Mouse (Mus musculus): ENCODE data around the gene Katnal1. TPM values are rescaled to one million over a fixed set of nuclear protein-coding genes. Genes with fewer than 3 reads are reported as not detected.

The Katnal1 gene
- total RNA-seq (2012; rRNA removed): 13.6 and 14.8 TPM in 2 replicates
- polyA plus RNA-seq (2012; ENCODE audit: insufficient read depth in 1 of 2, insufficient read length in 2 of 2, low read depth in 1 of 2, low replicate concordance in 2 of 2, missing spikeins in 1 of 2): 10 to 100 TPM in 1 of 2 experiments, not detected in 1; 12.8 TPM

DNA sequence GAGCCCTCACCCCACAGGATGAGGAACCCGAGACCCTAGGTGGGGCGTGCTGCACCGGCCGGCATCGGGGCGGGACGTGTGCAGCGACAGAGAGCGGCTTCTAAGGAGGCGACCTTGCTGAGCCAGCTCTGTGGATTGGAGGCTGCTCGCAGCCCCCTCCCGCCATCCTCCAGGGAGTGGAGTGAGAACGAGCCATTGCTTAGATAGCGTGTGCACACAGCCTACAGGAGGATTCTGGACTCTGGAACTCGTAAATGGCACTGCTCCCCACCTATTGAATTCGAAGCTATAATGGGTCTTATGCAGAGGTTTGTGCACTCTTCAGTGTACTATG, at the start of gene Katnal1:
Katnal1 (minus strand) TSS at position 205 of the 334 bp plus-strand sequence.
- Histone ChIP-seq H3K36me3 (ENCODE audit: control insufficient read depth in 1 of 2, insufficient read depth in 2 of 2, low read length in 2 of 2) (peaks cover 0 to 29% of the 10 kb centered on the region in 2 experiments; a peak in 2 of 4 replicates), H3K4me1 (ENCODE audit: control insufficient read depth in 1 of 2, insufficient read depth in 2 of 2, low read length in 2 of 2) (peaks cover 9 to 24% of the 10 kb centered on the region in 2 experiments), H3K79me2 (ENCODE audit: control insufficient read depth, insufficient read depth, low read length, poor library complexity) (peaks cover 16% of the 10 kb centered on the region), H3K9me3 (replicated peaks; ENCODE audit: insufficient read depth, low read length) (no peaks in the 10 kb centered on the region), H3K9ac (ENCODE audit: control insufficient read depth, low read depth, low read length, poor library complexity, severe bottlenecking) (peak within 1 kb of the TSS; percentile 93), H3K27ac (ENCODE audit: control insufficient read depth, low read depth, low read length) (peak within 1 kb of the TSS; percentile 94), H3K27me3 (ENCODE audit: control insufficient read depth in 1 of 2, insufficient read depth in 2 of 2, low read length in 2 of 2) (no peaks in the 10 kb centered on the region), H3K4me3 (ENCODE audit: control insufficient read depth in 1 of 2, insufficient read depth in 1 of 2, low read depth in 2 of 2, low read length in 2 of 2) (peak within 1 kb of the TSS; percentile 71 to 94)
- no peak for DNase-seq (ENCODE audit: low read depth, low spot score)
- TF ChIP-seq MYC (IDR thresholded peaks at IDR 0.05; ENCODE audit: low read depth, low read length) (no peak), JUND (IDR thresholded peaks at IDR 0.05; ENCODE audit: low read depth, low read length) (no peak), MAZ (IDR thresholded peaks at IDR 0.05; ENCODE audit: low read depth, low read length) (peak; percentile 1; the same call in 1 of the 2 replicates), USF2 (IDR thresholded peaks at IDR 0.05; ENCODE audit: borderline replicate concordance in 1 of 2, insufficient read depth in 1 of 2, low read depth in 1 of 2, low read length in 2 of 2) (no peak), POLR2AphosphoS5 (IDR thresholded peaks at IDR 0.05; ENCODE audit: borderline replicate concordance, low read depth, low read length) (no peak; the same call in 1 of the 2 replicates), E2F4 (IDR thresholded peaks at IDR 0.05; ENCODE audit: borderline replicate concordance, low read depth, low read length) (no peak), GATA1 (IDR thresholded peaks at IDR 0.05; ENCODE audit: low read depth, low read length) (no peak), NRF1 (IDR thresholded peaks at IDR 0.05; ENCODE audit: insufficient read depth, low read depth, low read length, poor library complexity, severe bottlenecking) (no peak)

DNA sequence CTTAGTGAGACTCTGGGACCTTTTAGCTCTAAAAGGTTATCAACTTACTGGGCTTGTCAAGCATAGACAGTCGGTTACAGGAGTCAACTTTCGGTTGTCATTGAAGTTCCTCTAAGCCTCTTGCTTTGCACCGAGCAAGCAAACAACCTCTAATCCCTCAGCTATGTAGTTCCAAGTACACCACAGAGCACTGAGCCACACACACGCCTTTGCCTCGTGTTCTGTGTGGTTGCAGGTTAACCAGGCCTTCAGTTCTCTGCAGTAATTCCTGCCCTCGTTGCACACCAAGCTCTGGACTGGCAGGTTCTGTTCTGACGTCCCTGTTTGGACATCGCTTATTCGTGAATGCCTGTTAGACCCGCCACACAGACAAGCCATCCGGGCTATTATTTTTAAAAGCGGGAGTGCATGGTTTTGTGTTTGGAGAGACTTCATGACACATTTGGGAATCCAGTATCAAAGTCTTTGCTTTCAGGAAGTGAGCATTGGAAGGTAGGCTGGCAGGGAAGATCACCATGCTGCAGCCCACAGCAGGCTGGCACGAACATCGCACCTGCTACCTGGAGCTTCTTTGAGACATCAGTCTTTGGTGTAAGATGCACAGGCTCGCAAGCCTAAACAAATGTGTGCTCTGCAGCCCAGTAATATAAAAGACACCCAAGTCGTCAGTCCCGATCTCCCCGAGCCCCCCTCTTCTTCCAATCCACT, 49.5 kb upstream of the Katnal1 start:
- Histone ChIP-seq H3K27ac (ENCODE audit: control insufficient read depth, low read depth, low read length) (no peak overlapping the region), H3K27me3 (ENCODE audit: control insufficient read depth in 1 of 2, insufficient read depth in 2 of 2, low read length in 2 of 2) (no peaks in the 10 kb centered on the region), H3K9me3 (replicated peaks; ENCODE audit: insufficient read depth, low read length) (no peaks in the 10 kb centered on the region), H3K4me3 (ENCODE audit: control insufficient read depth in 1 of 2, insufficient read depth in 1 of 2, low read depth in 2 of 2, low read length in 2 of 2) (no peak overlapping the region), H3K4me1 (ENCODE audit: control insufficient read depth in 1 of 2, insufficient read depth in 2 of 2, low read length in 2 of 2) (no peaks in the 10 kb centered on the region), H3K79me2 (ENCODE audit: control insufficient read depth, insufficient read depth, low read length, poor library complexity) (no peaks in the 10 kb centered on the region), H3K36me3 (ENCODE audit: control insufficient read depth in 1 of 2, insufficient read depth in 2 of 2, low read length in 2 of 2) (no peaks in the 10 kb centered on the region), H3K9ac (ENCODE audit: control insufficient read depth, low read depth, low read length, poor library complexity, severe bottlenecking) (no peak overlapping the region)
- DNase-seq (ENCODE audit: low read depth, low spot score): no peak
- no peak for TF ChIP-seq CHD1 (IDR thresholded peaks at IDR 0.05; ENCODE audit: low read depth, low read length)
- no peak for TF ChIP-seq CHD2 (IDR thresholded peaks at IDR 0.05; ENCODE audit: low read length)
- no peak for TF ChIP-seq USF2 (IDR thresholded peaks at IDR 0.05; ENCODE audit: borderline replicate concordance in 1 of 2, insufficient read depth in 1 of 2, low read depth in 1 of 2, low read length in 2 of 2)
- TF ChIP-seq MAFK (IDR thresholded peaks at IDR 0.05; ENCODE audit: borderline replicate concordance, low read depth, low read length): no peak
- no peak for TF ChIP-seq POLR2AphosphoS2 (IDR thresholded peaks at IDR 0.05; ENCODE audit: low read length)
